Mouse (Mus musculus) c-Kit-positive CD71-positive TER-119-positive erythroid progenitor cells, embryonic 14.5 days (primary cell): ENCODE data around the gene Eml1.

Source experiments
- DNase-seq: peaks from one replicate; pipeline ENCODE4 v3.0.0-alpha.2; 2013; ENCODE audit warnings: low spot score

Eml1 gene

DNA sequence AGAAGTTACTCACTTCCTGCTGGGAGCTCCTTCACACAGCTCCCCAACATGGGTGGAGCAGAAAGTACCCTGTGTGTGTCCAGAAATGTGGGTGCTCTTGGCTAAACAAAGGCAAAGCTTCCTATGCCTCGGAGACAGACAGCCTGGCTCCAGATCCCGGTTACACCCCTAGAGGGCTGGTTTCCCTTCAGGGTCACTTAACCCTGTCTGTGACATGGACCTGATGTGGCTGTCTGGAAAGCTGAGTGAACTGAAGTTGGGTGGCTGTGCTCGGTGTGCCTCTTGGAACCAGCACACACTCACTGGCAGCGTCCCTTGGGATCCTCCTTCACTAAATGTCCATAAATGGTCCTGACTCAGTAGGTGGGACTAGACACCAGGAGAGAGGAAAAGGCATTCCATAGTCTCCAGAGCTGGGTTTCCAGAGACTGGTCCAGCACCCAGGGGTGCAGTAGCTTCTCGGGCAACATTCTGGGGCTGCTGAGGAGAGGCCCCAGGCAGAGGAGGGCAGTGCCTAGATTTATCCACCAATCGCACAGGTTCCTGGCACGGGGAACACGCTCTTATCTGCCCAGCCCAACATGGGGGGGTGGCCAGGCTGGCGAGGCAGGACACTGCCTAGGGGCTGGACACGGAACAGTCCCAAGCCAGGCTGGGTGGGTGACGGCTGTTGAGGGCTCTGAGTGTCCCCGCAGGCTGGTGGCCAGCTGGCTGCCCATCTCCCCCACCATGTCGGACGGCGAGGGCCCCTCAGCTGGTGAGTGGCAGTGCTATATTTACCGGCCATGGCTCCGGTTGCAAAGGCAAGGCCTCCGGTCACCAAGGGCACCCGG, at the start of gene Eml1:
Gene Eml1, plus strand, starts transcription at position 362 of the 833 bp plus-strand sequence.
- no peak for DNase-seq

DNA sequence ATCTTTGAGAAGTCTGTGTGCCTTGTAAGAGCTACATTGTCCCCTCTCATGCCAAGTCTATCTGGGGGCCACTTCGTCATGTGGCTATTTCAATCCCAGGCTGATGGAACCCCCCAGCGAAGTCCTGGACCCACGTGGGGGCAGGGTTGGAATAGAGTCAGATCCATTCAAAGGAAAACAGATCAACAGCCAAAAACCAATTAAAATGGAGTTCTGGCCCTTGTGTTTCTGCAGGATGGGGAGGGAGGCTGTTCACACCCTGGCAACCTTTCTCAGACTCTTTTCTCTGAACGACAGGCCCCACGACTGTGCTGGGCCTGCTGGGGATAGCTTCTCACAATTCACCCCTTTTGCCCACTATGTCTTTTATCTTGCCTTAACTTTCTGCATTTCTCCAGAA, 44.4 kb upstream of the Eml1 start:
- no peak for DNase-seq

DNA sequence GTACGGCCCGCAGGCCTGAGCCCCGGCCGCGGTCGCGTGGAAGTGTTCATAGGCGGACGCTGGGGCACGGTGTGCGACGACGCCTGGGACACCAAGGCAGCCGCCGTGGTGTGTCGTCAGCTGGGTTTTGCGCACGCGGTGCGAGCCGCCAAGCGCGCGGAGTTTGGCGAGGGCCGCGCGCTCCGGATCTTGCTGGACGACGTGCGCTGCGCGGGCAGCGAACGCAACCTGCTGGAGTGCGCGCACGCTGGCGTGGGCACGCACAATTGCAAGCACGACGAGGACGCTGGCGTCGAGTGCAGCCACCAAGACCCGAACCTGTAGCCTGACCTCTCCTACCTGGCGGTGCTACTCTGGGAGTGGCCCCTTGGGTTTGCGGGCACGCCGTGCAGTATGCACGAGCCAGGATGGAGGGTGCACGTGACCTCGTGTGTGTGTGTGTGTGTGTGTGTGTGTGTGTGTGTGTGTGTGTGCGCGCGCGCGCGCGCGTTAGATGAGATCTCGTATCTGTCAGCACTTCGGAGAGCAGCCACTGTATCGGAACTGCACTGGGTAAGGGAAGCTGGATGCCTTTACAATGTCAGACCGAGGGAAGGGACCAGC, 42.8 kb upstream of the Eml1 start:
- DNase-seq = no peak

DNA sequence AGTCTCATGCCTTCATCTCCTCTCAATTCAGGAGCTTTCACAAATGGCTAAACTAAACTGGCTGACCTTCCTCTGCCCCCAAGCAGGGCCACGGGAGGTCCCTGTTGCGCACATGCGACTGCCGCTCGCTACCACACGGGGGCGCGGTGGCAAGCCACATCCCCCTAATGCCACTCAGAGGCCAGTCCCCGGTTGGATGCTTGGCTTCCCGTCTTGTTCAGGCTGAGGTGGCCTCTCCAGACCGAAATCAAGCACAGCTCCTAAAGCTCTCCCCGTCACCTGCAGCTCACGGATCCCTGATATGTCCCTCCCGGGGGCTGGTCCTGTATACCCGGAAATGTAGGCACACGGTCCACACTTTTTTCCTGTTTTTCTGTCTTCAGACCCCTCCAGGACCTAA, 37.7 kb upstream of the Eml1 start:
- peak; percentile 40 for DNase-seq

DNA sequence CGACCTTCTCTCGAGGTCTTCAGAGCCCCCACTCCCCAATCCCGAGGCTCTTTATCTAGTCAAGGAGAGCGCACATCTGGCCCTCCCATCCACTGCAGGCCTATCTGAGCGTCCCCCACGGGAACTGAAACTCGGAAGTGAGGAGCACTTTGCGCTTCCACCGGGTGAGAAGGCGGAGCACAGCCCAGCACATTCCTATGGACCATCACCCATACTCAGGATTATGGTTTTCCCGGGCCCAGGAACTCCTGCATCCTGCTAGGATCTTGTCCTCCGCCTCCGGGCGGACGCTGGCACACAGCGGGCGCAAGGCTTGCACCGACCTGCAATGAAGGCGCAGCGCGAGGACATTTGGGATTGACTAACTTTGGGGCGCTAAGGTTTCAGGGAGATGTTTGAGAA, 37.3 kb upstream of the Eml1 start:
- DNase-seq = no peak

DNA sequence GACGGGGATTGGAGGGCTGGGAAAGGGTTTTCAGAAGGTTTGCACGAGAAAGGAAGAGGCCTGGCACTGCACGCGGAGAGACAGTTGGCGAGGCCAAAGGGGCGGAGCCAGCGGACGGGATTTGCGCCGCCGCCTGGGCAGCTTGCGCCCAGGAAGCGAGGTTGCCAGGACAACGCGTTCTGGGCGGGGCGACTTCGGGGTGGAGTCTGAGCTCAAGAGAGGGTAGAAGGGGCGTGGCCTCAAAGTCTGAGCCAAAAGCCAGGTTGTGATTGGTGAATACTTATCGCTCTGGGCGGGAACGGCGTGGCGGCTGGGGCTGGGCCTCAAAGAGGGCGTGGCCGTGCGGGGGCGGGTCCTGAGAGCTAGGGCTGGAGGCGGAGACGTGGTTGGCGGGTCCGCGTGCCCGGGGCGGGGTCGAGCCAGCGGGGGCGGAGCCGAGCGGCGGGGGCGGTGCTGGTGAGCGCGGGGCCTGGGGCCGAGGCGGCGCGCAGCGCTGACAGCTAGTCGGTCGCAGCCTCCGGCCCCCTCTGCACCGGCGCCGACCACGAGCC, 36.8 kb upstream of the Eml1 start, which contains the start of gene Cyp46a1:
Gene Cyp46a1, plus strand, starts transcription at position 487 of the 551 bp plus-strand sequence.
- peak; percentile 86 for DNase-seq

DNA sequence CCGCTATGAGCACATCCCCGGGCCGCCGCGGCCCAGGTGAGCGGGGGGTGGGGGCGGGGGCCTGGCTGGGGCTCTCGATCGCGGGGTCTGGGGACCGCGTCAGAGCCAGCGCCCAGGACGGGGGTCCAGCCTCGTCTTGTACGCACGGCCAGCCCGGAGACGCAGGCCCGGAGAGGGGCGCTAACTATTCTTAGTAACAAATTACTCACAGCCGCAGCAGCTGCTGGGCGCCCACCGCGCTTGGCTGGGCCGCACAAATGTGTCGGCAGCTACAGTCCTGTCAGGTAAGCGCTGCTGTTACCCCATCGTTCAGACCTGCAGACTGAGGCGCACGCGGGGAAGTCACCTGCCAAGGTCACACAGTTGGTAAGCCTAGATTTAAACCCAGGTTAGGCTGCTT, 36.2 kb upstream of the Eml1 start:
- DNase-seq = no peak

DNA sequence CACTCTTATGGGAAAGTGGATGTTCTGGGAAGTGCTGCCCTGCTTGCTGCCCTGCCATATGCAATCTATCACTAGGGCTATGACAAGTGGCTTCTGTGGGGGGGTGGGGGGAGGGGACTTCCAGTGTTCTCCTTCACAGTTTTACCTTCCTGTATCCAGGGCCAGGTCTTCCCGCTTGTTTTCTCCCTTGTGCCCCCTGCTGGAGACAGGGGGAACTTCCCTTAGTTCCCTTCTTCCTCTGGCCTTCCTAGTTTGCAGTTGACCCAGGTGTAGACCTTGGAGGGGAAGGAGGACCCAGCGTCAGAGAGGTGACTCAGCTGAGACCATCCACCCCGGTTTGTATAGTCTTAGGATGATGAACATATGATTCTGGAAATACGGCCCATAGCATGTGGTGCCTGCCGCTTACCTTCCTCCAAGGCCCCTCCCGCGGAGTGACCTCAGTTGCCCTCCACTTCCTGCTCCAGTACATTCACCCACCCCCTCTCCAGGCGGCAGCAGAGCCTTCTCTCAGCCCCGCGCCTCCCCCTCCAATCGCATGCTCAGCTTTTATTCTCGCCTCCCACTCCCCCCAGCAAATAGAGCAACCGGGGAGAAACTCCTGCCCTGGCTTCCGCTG, 32.1 kb upstream of the Eml1 start:
- no peak for DNase-seq

DNA sequence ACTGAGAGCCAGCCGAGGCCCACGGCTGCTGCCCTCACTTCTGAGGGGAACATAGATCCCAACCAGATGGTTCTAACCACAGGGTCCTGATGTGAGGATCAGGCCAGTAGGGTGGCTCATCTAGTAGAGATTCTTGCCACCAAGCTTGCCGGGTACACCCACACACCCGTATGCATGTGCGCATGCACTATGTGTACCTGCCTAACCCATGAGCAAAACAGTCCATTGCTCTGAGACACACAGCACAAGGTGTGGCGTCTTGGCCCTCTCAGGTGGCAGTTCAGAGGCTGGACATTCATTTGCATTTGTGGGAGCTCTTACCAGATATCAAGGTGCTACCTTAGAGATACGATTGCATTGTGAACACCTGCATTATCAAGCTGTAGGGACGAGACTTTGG, 22.6 kb upstream of the Eml1 start:
- no peak for DNase-seq

DNA sequence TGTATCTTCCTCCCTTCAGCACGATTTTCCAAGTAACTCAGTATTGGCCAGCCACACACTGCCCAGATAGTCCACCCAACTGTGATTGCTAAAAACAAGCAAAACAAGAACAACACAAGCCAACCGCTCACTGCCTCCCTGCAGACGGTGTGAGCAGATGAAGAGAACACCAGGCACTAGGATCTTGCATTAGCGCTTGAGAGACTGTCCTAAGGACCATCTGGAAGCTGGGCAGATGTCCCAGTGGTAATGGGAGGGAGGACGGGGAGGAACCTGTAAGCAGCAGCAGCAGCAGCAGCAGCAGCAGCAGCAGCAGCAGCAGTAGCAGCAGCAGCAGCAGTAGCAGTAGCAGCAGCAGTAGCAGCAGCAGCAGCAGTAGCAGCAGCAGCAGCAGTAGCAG, 21.7 kb upstream of the Eml1 start:
- DNase-seq = no peak

DNA sequence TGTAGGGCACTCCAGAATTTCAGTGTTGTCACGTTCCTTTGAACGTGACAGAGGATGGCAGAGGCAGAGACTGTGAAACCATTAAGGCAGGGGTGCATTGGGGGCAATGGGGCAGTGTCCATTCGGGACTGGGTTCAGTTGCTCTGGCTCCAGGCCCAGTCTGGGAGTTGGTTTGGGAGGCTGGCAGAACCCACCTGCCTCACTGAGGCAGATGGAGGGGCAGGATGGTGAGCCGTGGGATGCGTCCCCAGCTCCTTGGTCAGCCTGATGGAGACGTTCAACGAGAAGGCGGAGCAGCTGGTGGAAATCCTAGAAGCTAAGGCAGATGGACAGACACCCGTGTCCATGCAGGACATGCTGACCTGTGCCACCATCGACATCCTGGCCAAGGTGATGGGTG, 19.8 kb upstream of the Eml1 start:
- DNase-seq = no peak

DNA sequence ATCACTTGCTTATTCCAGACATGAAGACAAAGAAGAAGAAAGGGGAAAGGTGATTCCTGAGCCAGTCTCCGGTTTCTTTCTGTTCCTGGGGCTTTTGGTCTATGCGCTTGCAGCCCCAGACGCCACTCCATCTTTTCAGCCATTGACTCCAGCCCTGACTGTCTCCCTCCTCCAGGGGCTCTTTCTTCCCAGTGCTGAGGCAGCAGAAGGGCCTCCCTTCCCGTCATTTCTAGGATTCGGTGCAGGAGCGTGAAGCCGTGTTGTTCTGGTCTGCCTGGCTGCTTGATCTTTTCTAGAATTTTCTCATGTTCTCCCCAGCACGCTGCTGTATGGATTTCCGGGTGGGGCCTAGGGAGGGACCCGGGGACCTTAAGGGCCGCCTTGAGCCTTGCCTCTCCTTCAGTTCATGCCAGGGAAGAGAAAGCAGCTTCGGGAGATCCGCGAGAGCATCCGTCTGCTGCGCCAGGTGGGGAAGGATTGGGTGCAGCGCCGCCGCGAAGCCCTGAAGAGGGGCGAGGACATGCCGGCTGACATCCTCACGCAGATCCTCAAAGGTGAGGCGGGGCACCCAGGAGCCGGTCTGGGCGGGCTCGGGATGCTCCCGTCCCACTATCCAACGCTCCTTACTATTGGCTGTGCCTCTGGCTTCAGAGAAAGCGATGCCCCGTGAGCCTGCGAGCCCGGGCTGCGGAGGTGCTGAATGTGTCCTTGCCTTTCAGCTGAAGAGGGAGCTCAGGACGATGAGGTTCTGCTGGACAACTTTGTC, 18.2 kb upstream of the Eml1 start:
- DNase-seq = no peak

DNA sequence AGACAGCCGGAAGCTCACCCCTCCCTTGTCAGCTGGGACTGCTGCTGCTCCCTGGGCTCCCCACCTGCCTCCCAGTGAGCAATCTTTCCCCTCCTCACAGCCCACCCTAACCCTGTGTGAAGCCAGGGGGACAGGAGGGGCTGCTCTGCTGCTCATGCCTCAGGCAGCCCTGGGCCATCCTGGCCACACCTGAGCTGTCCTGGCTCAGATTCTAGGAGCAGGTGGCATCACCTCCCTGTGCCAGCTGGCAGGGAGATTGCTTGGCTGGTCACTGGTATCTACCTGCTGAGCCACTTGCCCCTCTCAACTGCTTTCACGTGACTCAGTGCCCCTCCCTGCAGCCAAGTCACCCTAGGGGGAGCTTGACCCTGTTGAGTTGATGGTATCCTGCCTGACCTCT, 16.5 kb upstream of the Eml1 start:
- DNase-seq = no peak

DNA sequence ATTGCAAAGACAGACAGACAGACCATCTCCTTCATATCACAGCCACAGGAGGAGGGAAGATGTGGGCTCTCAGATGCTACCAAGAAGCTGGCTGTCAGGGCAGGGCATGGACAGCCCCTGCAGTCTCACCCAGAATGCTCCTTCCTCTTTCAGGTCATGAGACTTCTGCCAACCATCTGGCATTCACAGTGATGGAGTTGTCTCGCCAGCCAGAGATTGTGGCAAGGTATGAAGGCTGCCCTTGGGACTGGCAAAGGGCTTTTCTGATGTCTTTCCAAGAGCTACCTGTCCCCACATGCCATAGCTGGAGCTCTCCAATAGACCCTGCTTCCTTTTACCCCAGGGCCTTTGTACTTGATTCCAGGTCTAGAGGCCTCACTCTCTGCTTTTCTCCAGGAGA, 15.5 kb upstream of the Eml1 start:
- no peak for DNase-seq

DNA sequence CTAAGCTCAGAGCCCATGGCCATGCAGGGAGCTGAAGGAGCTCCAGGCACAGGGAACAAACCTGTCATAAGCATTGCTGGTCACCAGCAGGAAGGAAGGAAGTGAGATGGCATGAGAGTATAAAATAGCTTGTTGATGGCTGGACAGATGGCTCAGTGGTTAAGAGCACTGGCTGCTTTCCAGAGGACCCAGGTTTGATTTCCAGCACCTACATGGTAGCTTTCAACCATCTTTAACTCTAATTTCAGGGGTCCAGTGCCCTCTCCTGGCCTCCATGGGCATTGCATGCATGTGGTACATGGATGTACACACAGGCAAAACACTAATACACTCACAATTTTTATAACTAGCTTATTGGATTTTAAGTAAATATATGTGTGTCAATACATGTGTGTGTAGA, 14.8 kb upstream of the Eml1 start:
- DNase-seq = no peak

DNA sequence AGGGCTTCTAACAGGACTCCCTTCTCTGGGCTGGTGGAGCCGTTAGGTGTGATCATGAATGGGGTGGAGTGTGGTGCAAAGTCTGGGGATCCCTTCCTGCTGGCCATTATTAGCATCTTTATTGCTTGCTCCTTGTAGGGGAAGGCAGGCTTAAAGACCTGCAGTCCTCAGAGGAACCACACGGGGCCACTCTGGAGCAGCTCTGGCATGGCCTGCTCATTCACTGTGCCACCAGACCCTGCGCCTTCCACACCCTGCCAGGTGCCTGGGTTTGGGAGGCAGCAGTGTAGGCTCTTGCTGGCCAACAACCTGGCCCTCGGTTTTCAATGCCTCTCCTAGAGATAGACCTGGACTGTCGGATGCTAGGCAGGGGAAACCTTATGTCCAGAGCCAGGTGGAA, 7.0 kb upstream of the Eml1 start:
- peak; percentile 15 for DNase-seq

DNA sequence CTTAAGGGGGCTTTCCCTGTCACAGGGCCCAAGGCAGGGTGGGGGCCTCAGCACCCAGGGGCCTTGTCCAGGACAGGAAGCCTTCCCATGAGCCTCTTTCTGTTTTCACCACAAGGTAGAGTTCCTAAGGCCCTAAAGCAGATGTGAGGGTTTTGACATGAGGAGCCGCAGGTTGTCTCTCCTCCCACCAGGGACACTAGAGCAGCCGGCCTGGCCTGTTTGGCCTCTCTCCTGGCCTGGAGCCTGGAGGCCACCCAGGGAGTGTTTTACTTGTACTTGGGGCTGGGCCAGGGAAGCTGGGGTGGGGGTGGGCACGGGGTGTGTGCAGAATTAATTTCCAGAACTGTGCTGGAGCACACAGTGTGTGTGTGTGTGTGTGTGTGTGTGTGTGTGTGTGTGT, 5.4 kb upstream of the Eml1 start:
- no peak for DNase-seq

DNA sequence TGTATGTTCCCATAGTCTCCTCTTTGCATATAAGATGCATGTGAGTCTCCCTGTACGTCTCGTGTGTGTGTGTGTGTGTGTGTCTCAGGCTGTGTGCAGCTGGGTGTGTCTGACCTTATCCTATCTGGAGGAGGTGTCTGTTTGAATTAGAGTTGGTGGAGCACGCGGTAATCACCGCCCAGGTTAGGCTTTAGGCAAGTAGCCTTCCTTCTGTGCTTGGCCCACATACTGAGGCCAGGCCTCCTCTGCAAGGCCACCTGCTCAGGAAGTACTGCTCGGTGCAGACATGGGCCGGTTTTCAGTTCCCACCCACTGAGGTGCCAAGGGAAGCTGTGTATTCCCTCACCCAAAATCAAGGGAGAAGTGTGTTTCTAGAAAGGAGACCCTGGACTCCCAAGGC, 4.9 kb upstream of the Eml1 start:
- no peak for DNase-seq

DNA sequence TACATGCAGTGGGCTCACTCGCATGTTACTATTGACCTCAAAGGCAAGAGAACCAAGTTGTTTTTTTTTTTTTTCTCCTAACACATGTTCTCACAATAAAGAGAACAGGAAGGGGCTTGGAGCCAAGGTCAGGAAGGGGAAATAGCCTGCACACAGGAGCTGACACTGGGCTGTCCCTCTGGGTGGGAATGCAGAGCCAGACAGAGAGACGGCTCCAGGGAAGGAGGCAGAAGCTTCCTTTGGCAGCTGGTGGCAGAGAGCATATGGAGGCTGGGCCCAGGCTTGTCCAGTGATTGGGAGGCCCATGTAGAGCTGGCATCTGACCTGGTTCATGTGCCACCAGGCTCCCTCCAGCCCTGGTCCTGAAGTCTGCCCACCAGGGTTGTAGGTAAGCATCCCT, 2.8 kb upstream of the Eml1 start:
- DNase-seq = no peak

DNA sequence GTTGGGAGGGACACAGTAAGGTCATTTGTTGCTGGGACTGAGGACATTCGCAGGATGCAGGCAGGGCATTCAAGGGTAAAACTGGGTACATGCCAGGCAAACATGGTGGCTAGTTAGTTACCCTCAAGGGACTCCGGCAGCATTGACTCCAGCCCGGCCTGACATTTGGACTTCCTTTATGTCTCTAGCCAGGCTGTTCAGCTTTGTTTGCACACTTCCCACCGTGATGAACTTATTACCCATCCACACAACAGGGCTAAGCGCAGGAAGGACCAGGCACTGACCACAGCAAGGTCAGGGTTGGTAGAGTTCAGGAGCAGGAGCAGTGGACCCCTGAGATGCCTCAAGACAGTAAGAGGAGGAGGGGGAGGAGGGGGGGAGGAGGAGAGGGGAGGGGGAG, 1.8 kb upstream of the Eml1 start:
- DNase-seq = no peak

DNA sequence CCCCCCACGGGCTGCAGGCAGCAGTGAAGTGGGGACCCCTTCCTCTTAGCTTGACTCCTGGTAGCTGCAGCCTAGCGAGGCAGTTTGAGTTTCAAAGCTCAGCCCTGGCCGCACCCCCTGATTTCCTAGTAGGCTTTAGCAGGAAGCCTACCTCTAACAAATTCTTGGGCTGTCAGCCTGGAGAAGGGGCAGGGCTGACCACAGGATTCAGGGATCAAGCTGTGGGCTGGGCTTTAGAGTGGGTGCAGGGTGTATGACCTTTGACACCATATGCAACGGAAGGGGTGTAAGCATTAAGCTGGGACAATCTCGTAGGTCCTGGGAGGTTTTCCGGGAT, 640 bp downstream of the Eml1 start:
- DNase-seq = no peak

DNA sequence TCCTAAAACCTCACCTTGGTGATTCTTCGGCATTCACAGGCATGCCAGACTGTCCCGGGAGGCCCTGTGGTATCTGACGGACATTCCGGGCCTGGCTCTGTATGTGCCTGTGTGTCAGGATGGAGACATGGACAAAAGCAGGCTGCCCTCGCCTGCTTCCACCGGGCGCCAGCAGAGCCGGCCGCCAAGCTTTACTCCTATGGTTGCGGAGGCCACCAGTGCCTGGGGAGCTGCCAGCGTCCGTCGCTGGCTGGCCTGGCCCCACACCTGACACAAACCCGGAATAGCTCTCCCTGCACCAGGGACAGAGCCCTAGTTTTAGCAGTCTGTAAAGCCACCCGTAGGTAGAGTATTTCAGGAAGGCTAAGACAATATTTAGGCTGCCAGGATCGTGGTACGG, 1.5 kb downstream of the Eml1 start:
- DNase-seq = no peak

DNA sequence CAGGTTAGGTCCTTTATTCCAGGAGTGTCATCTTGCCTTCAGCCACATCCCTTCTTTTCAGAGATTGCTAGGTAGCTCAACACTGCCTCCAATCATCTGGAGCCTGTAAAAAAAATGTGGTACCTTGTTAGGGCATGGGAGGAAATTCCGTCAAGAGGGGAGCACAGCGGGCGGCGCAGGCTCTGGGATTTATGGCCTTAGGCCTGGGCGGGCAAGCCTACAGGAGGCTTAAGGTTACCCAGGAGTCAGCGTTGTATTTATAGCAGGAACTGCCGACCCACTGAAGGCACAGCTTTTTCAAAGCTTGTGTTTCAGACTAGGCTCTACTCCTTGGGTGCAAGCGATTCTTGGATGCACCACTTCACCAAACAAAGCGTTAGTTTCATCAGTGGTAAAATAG, 2.9 kb downstream of the Eml1 start:
- DNase-seq = no peak
